Mouse (Mus musculus) hindbrain, embryonic 13.5 days (tissue): Measurements from ENCODE around the gene Gm20696. TPM values are rescaled to one million over a fixed set of nuclear protein-coding genes. Genes with fewer than 3 reads are reported as not detected.

Experiments
- ATAC-seq: fragments of 200-750 bp; cut with Nextera tagmentation; 2 replicates; pipeline ENCODE4 v1.8.0; 2017; ENCODE audit warnings: moderate TSS enrichment; ENCODE audit not compliant: low FRiP score
- H3K27ac ChIP-seq: fragments of 300-500 bp; sonication (generic); 2 replicates; pipeline ENCODE4 v1.5.1; 2015; ENCODE audit warnings: inconsistent platforms, mild to moderate bottlenecking, moderate library complexity
- H3K27me3 ChIP-seq: fragments of 300-500 bp; sonication (generic); 2 replicates; pipeline ENCODE4 v1.6.1; 2015; ENCODE audit warnings: mild to moderate bottlenecking, inconsistent platforms
- H3K36me3 ChIP-seq: fragments of 300-500 bp; sonication (generic); 2 replicates; pipeline ENCODE4 v1.6.1; 2015; ENCODE audit warnings: mild to moderate bottlenecking, inconsistent platforms
- H3K4me1 ChIP-seq: fragments of 300-500 bp; sonication (generic); replicated peaks from 2 replicates; pipeline ENCODE4 v1.6.1; 2015; ENCODE audit warnings: inconsistent platforms
- H3K4me2 ChIP-seq: fragments of 300-500 bp; sonication (generic); 2 replicates; pipeline ENCODE4 v1.6.1; 2015; ENCODE audit warnings: inconsistent platforms, mild to moderate bottlenecking, moderate library complexity
- H3K4me3 ChIP-seq: fragments of 300-500 bp; sonication (generic); 2 replicates; pipeline ENCODE4 v1.5.1; 2015; ENCODE audit warnings: mild to moderate bottlenecking, inconsistent platforms
- H3K9ac ChIP-seq: fragments of 300-500 bp; sonication (generic); 2 replicates; pipeline ENCODE4 v1.6.1; 2015; ENCODE audit warnings: mild to moderate bottlenecking, inconsistent platforms
- H3K9me3 ChIP-seq: fragments of 300-500 bp; sonication (generic); 2 replicates; pipeline ENCODE4 v1.6.1; 2016; ENCODE audit warnings: inconsistent platforms
- WGBS: fragments of 180-500 bp; shearing (Covaris S2); methylation state at CpG from one replicate; pipeline ENCODE4 v1.1.7; 2015; 5-methylcytosine and 5-hydroxymethylcytosine counted together
- polyA plus RNA-seq: library from polyadenylated mRNA; unstranded; fragments of >200 nt; fragmentation: Nextera tagmentation; extraction: Ambion mirVana; gene quantifications from 2 replicates; pipeline ENCODE4 v1.2.1, GENCODE M21; 2015

Gm20696 gene
- polyA plus RNA-seq, 1 experiment from 2014 or later = 2.7 TPM

DNA sequence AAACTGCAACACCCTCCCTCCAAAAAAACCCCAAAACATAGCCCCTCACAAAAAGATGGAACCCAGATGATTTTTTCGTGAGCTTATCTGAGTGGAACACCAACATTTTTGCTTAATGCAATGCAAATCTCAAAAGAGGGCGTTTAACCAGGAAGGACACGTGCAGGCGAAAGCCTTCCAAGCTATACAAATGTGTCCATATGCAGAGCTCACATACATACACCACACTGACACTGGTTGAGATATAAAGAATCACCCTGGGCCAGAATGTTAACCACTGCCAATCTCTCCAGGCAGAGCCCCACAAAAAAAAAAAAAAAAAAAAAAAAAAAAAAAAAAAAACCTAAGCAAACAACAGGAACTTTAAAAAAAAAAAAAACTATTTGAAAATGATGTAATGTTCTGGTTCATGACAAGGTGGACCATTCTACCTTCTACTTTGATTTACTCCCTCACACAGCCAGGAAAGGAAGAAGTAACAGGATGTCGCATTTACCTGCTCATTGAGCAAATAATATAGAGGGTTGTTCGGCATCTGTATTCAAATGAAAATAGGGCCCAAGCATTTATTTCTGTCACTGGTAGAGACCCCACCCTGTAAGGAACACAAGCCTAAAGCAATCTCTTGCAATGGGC is 262.7 kb downstream of the Gm20696 start:
- ATAC-seq = no peak
- Histone ChIP-seq H3K4me2 (no peak overlapping the region), H3K4me1 (0 out of 2 replicates have a peak, but pooled peaks cover 4% of the 10 kb centered on the region), H3K27ac (no peak overlapping the region), H3K36me3 (no peaks in the 10 kb centered on the region), H3K9me3 (no peaks in the 10 kb centered on the region), H3K27me3 (no peaks in the 10 kb centered on the region), H3K9ac (no peak overlapping the region), H3K4me3 (no peak overlapping the region)
- 86% methylated on average over 6 of the region's 6 CpGs for WGBS

DNA sequence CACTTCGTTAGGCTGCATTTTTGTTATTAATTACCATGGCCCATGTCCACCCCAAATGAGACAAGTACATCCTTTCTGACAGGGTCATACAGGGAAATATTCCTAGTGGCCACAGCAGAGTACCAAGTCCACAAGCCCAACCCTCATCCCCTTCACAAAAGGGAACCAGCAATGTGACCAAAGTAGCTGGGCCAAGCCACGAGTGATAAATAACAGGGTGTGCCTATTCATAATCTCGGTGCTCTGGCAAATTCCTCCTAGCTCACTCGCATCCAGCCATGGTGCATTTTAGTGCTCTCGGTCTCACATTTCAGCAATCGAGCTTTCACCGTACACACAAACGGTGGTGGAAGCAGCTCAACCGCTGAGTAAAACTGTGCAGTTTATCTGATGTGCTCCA is 263.7 kb downstream of the Gm20696 start:
- no peak overlapping the region for H3K27ac ChIP-seq
- no peak for ATAC-seq
- no peaks in the 10 kb centered on the region for H3K36me3 ChIP-seq
- no peak overlapping the region for H3K4me2 ChIP-seq
- H3K9me3 ChIP-seq = no peaks in the 10 kb centered on the region
- H3K9ac ChIP-seq = no peak overlapping the region; the same call in 1 of the 2 replicates
- 82% methylated on average over 9 of the region's 9 CpGs for WGBS
- no peak overlapping the region for H3K4me3 ChIP-seq
- H3K27me3 ChIP-seq = no peaks in the 10 kb centered on the region
- H3K4me1 ChIP-seq = 0 out of 2 replicates have a peak, but pooled peaks cover 4% of the 10 kb centered on the region

DNA sequence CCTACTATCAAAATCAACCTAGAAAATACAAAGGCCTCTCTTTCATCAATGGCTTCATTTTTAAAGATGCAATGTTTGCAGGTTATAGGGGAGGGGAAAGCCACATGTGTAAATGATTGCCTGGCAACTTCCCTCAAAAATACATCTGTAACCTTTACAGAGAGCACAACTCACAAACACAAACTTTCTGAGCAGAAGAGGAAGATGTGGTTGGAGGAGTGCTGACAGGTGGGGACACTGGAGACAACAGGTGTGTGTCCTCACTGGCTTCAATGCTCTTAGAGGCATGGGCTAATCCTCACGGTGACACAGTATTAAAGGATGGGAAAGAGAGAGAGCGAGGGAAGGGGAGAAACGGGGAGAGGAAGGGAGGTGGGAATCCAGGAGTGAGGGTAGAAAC is 264.2 kb downstream of the Gm20696 start:
- Histone ChIP-seq H3K4me3 (no peak overlapping the region), H3K4me2 (no peak overlapping the region), H3K9ac (no peak overlapping the region), H3K27ac (no peak overlapping the region), H3K4me1 (0 out of 2 replicates have a peak, but pooled peaks cover 4% of the 10 kb centered on the region), H3K36me3 (no peaks in the 10 kb centered on the region; the same call in 1 of the 2 replicates), H3K9me3 (no peaks in the 10 kb centered on the region), H3K27me3 (no peaks in the 10 kb centered on the region)
- ATAC-seq = no peak
- WGBS = 75% methylated on average over 3 of the region's 3 CpGs

DNA sequence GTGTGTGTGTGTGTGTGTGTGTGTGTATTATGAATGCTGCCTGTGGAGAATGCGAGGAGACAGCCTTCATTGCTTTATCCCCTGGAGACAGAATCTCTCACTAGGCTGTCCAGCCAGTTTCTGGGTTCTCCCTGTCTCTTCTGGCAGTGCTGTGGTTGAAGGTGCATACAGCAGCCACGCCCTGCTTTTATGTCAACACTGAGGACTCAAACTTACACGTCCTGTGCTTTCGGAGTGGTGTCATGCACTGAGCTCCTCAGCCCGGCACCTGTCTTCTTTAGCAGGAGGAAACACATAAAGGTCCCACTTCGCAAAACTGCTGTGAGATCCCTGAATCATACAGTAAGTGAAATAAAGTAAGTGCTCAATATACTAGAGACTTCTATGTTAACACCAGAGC is 264.8 kb downstream of the Gm20696 start:
- Histone ChIP-seq H3K4me3 (no peak overlapping the region), H3K36me3 (no peaks in the 10 kb centered on the region; the same call in 1 of the 2 replicates), H3K27ac (no peak overlapping the region), H3K4me2 (no peak overlapping the region), H3K4me1 (0 out of 2 replicates have a peak, but pooled peaks cover 4% of the 10 kb centered on the region), H3K9ac (no peak overlapping the region), H3K27me3 (no peaks in the 10 kb centered on the region), H3K9me3 (no peaks in the 10 kb centered on the region)
- ATAC-seq = no peak
- 74% methylated on average over 6 of the region's 6 CpGs for WGBS

DNA sequence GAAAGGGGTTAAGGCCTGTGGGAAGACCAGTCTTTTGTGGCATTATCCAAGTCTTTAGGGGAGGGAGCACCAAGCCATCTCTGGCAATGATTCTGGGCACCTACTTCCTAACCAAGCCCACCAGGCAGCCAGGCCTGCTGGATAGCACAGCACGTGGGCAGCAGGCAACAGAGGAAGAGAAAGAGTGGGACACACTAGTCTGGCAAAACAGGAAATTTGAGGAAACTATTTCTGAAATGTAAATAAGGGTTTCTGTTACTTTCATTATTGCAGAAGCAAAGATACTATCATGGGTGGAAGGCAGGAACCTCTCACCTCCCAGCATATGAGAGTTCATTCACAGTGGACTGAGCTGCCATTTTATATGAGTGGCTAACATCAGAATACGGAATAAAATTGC is 265.4 kb downstream of the Gm20696 start:
- Histone ChIP-seq H3K9me3 (no peaks in the 10 kb centered on the region), H3K4me3 (no peak overlapping the region), H3K9ac (no peak overlapping the region), H3K27ac (no peak overlapping the region), H3K4me1 (0 out of 2 replicates have a peak, but pooled peaks cover 4% of the 10 kb centered on the region), H3K27me3 (no peaks in the 10 kb centered on the region), H3K36me3 (no peaks in the 10 kb centered on the region; the same call in 1 of the 2 replicates), H3K4me2 (no peak overlapping the region)
- ATAC-seq = no peak
- 31% methylated on average over 2 of the region's 2 CpGs for WGBS

DNA sequence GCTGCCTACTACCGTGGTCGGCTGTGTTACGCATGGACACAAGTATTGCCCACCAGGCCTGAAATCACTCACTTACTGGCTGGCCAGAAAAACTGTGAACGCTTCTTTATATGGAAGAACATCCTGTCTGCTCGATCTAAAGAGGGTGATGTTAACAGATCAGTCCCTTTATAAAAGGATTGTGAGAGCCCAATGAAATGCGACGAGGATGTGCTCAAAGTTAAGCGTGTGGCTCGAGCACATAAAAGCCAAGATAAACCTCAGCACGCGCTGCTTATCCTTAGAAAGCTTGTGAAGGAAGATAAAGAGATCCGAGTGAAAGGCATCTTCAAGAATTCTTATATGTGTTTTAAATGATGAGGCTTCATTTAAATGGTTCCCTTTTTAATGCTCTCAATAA is 270.9 kb downstream of the Gm20696 start:
- Histone ChIP-seq H3K4me1 (no peaks in the 10 kb centered on the region), H3K27me3 (no peaks in the 10 kb centered on the region), H3K4me3 (no peak overlapping the region), H3K4me2 (no peak overlapping the region), H3K9me3 (no peaks in the 10 kb centered on the region), H3K36me3 (no peaks in the 10 kb centered on the region; the same call in 1 of the 2 replicates), H3K9ac (no peak overlapping the region), H3K27ac (no peak overlapping the region)
- 70% methylated on average over 12 of the region's 12 CpGs for WGBS
- no peak for ATAC-seq

DNA sequence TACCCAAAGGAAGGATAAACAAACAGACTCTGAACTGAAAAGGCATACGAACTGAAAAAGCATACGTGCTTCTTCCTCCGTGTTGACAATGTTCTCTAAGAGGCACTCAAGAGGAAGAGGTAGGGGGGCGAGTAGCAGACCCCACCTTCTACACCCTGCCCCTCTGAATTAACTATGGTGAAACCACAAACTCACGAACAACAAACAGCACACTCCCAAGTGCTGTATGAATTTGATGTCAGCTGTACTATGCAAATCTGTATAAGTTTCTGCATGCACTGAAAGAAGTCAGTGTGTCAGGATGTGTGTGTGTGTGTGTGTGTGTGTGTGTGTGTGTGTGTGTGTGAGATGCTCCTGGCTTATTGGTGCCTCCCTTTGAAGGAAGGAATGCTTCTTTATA is 271.8 kb downstream of the Gm20696 start:
- Histone ChIP-seq H3K36me3 (no peaks in the 10 kb centered on the region; the same call in 1 of the 2 replicates), H3K4me3 (no peak overlapping the region), H3K9ac (no peak overlapping the region), H3K27me3 (no peaks in the 10 kb centered on the region), H3K4me1 (0 out of 2 replicates have a peak, but pooled peaks cover under 1% of the 10 kb centered on the region), H3K9me3 (no peaks in the 10 kb centered on the region), H3K4me2 (no peak overlapping the region), H3K27ac (no peak overlapping the region)
- 68% methylated on average over 5 of the region's 5 CpGs for WGBS
- ATAC-seq = no peak

DNA sequence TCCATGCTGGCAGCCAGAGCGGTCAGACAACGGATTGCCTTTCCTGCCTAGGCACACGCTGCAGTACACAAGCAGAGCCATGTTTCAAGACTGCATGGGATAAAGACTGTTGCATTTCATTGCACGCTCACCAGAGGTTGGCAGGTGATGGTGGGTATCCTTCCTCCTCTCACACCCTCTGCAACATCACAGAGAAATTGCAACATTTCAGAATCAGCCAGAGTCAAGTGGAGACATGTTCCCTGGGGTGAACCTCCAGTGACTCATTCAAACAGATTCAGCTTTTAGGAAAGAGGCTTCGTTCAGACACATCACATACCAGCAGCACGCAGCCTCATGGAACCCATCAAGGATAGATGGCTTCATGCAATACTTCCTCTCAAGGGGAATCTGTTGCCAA is 274.1 kb downstream of the Gm20696 start:
- no peak for ATAC-seq
- Histone ChIP-seq H3K4me2 (no peak overlapping the region), H3K4me1 (peaks cover 9% of the 10 kb centered on the region; the same call in 1 of the 2 replicates), H3K4me3 (no peak overlapping the region), H3K36me3 (no peaks in the 10 kb centered on the region; the same call in 1 of the 2 replicates), H3K9ac (no peak overlapping the region), H3K9me3 (no peaks in the 10 kb centered on the region), H3K27ac (no peak overlapping the region), H3K27me3 (0 out of 2 replicates have a peak, but pooled peaks cover 2% of the 10 kb centered on the region)
- 97% methylated on average over 6 of the region's 6 CpGs for WGBS

DNA sequence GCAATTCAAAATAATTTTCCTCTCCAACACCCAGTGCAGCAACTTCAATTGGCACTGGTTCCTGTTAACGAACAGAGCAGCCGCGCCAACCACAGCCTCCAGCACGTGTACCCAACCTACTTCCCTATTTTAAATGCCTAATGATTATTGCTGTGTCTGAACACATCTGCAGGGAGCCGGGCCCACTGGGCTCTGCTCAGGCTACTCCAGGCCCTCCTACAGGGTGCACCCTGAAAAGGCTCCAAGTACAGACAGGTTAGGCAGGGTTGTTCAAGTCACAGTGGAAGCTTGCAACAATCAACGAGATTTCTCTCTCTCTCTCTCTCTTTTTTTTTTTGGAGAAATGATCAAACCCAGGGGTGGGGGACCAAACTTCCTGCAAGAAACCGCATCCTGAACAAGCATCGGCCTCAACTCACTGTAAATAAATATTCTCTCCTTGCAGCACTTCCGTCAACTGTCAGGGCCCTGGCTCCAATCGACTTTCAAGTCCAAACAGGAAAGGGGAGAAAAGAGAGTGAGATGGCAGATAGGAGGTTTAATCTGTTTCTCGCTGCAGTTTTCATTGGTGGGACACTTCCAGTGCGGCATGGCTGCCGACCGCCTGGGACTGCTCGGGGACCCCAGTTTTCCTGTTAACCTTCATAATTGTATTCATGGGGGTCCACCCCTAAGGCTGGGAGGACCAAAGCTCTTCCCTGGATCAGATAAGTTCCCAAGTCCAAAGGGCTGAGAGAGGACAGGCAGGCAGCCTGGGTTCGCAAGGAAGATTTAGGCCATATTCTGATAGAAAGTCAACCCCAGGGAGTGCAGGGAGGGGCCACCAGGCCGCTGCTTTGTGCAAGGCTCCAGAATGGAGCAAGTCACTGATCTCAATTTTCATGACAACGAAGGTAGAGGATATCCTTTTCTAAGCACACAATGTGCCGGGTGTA is 277.6 kb downstream of the Gm20696 start:
- ATAC-seq = no peak
- Histone ChIP-seq H3K4me2 (no peak overlapping the region), H3K27me3 (0 out of 2 replicates have a peak, but pooled peaks cover 2% of the 10 kb centered on the region), H3K9me3 (no peaks in the 10 kb centered on the region), H3K4me3 (no peak overlapping the region), H3K9ac (no peak overlapping the region), H3K4me1 (peaks cover 9% of the 10 kb centered on the region; the same call in 1 of the 2 replicates), H3K27ac (peak overlapping the region; percentile 9; the same call in 1 of the 2 replicates), H3K36me3 (no peaks in the 10 kb centered on the region)
- 75% methylated on average over 19 of the region's 19 CpGs for WGBS

DNA sequence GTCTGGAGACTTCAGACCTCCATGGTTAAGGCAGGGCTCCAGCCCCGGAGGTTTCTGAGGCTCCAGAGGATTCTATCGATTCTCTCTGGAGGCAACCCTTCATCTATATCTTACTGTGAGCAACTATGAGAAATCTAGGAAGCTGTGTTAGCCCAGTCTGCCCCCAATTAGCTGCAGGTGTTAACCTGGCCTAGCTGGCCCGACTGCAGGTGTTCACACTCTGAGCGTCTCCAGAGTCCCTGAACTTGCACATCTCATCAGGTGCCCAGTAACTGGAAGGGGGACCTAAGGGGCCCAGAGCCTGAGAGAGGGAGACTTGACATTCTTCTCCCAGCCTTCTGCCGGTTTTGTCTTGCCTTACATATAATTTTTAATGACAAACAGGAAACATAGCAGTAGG is 278.6 kb downstream of the Gm20696 start:
- H3K4me3 ChIP-seq = no peak overlapping the region
- no peaks in the 10 kb centered on the region for H3K36me3 ChIP-seq
- H3K27me3 ChIP-seq = 0 out of 2 replicates have a peak, but pooled peaks cover 2% of the 10 kb centered on the region
- no peak overlapping the region for H3K27ac ChIP-seq
- no peak overlapping the region for H3K4me2 ChIP-seq
- ATAC-seq = no peak
- H3K4me1 ChIP-seq = peaks cover 15% of the 10 kb centered on the region
- no peaks in the 10 kb centered on the region for H3K9me3 ChIP-seq
- 91% methylated on average over 5 of the region's 5 CpGs for WGBS
- H3K9ac ChIP-seq = no peak overlapping the region

DNA sequence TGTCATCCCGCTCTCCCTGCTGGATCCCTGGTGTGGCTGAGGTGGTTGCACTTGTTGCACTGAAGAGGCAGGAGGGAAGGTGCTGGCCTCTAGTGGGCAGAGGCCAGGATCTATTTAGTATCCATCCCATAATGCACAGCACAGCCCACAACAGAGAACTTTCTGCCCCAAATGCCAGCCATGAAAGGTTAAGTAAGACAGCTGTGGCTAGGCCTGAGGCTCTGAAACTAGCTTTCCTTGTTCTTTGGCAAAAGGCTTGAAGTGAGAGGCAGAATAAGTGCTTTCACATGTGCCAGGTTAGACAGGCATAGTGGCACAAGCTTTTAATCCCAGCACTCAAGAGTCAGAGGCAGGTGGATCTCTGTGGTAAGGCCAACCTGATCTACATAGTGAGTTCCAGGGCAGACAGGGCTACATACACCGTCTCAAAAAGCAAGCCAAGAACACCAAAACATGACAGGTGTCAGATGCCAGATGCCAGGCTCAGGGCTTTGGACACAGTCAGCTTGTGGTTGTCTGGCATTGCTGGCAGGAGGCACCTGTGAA is 281.5 kb downstream of the Gm20696 start:
- Histone ChIP-seq H3K9ac (no peak overlapping the region), H3K4me1 (peaks cover 15% of the 10 kb centered on the region), H3K9me3 (no peaks in the 10 kb centered on the region), H3K27me3 (0 out of 2 replicates have a peak, but pooled peaks cover 2% of the 10 kb centered on the region), H3K27ac (no peak overlapping the region), H3K36me3 (no peaks in the 10 kb centered on the region), H3K4me2 (no peak overlapping the region), H3K4me3 (no peak overlapping the region)
- WGBS = 89% methylated on average over 2 of the region's 2 CpGs
- no peak for ATAC-seq

DNA sequence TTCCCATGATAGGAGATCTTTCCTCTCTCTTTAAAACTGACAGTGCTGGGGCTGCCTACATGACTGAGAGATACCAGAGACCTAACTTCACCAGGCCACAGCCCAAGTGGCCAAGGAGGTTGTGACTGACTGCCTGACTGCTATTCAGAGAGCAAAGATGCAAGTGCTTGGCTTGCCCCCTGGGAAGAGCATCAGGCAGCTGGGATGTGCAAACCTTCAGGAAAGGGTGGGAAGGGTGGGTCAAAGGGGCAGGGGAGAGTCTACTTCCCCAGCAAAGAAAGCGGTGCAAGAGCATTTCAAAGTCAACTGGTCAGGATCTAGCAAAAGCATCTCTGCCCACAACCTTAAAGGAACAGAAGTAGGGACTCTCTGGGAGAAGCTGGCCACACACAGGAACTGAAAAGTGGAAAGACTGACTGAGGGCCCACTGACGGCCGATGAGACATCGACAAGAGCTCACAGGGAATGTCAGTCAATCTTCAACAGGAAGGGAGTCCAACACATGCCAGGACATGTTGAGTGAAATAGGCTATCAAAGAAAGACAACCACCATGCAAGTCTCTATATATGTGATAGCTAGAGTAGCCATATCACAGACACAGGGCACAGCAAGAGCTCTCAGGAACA is 282.6 kb downstream of the Gm20696 start:
- 0 out of 2 replicates have a peak, but pooled peaks cover 2% of the 10 kb centered on the region for H3K27me3 ChIP-seq
- no peaks in the 10 kb centered on the region for H3K9me3 ChIP-seq
- H3K9ac ChIP-seq = no peak overlapping the region
- ATAC-seq = no peak
- peaks cover 12% of the 10 kb centered on the region for H3K4me1 ChIP-seq
- no peak overlapping the region for H3K4me3 ChIP-seq
- 83% methylated on average over 4 of the region's 4 CpGs for WGBS
- no peaks in the 10 kb centered on the region for H3K36me3 ChIP-seq
- no peak overlapping the region for H3K4me2 ChIP-seq
- no peak overlapping the region for H3K27ac ChIP-seq
